Mouse (Mus musculus) myocyte (in vitro differentiated cells): Measurements from ENCODE around the gene Itga6. TPM values are rescaled to one million over a fixed set of nuclear protein-coding genes. Genes with fewer than 3 reads are reported as not detected.

Experiments used
- H3K27me3 ChIP-seq: one replicate; pipeline ENCODE4 v1.6.1; 2011; ENCODE audit not compliant: control insufficient read depth, insufficient read depth, insufficient read length
- H3K36me3 ChIP-seq: one replicate; pipeline ENCODE4 v1.6.1; 2011; ENCODE audit not compliant: control insufficient read depth, insufficient read depth
- H3K4me2 ChIP-seq: one replicate; pipeline ENCODE4 v1.6.1; 2011; ENCODE audit warnings: low read depth, control low read depth
- H3K4me3 ChIP-seq: one replicate; pipeline ENCODE4 v1.5.1; 2011; ENCODE audit warnings: mild to moderate bottlenecking, control low read depth, moderate library complexity
- H3K79me2 ChIP-seq: one replicate; pipeline ENCODE4 v1.6.1; 2011; ENCODE audit not compliant: control insufficient read depth, insufficient read depth
- H3ac ChIP-seq: one replicate; pipeline ENCODE4 v1.6.1; 2011; ENCODE audit not compliant: control insufficient read depth, insufficient read length
- CEBPB ChIP-seq: IDR thresholded peaks from 2 replicates; pipeline ENCODE4 v1.6.1; 2011; ENCODE audit warnings: mild to moderate bottlenecking, moderate library complexity; ENCODE audit not compliant: poor library complexity, insufficient read depth, severe bottlenecking
- E2F4 ChIP-seq: IDR thresholded peaks from one replicate; pipeline ENCODE4 v1.6.1; 2011; ENCODE audit warnings: mild to moderate bottlenecking, control low read depth, moderate library complexity; ENCODE audit not compliant: insufficient read depth
- MAX ChIP-seq: IDR thresholded peaks from one replicate; pipeline ENCODE4 v1.6.1; 2011; ENCODE audit warnings: low read depth, mild to moderate bottlenecking, control low read depth
- MYOD1 ChIP-seq, 3 experiments: IDR thresholded peaks; one replicate each; pipeline ENCODE4 v1.6.1; 2011; ENCODE audit warnings: control low read depth in 2 of 3, low read depth in 2 of 3, mild to moderate bottlenecking in 2 of 3, moderate library complexity in 1 of 3; ENCODE audit not compliant: insufficient read length in 2 of 3, control insufficient read depth in 1 of 3
- MYOG ChIP-seq, 3 experiments: IDR thresholded peaks; one replicate each; pipeline ENCODE4 v1.6.1; 2011; ENCODE audit warnings: control low read depth in 2 of 3, low read depth in 2 of 3, mild to moderate bottlenecking in 2 of 3; ENCODE audit not compliant: insufficient read length in 2 of 3, control insufficient read depth in 1 of 3, insufficient read depth in 1 of 3
- POLR2A ChIP-seq: IDR thresholded peaks from one replicate; pipeline ENCODE4 v1.6.1; 2011; ENCODE audit warnings: low read depth, mild to moderate bottlenecking, control low read depth, moderate library complexity; ENCODE audit not compliant: insufficient read length
- POLR2AphosphoS2 ChIP-seq: IDR thresholded peaks from one replicate; pipeline ENCODE4 v1.6.1; 2011; ENCODE audit warnings: low read depth, control low read depth; ENCODE audit not compliant: insufficient read length
- REST ChIP-seq: IDR thresholded peaks from one replicate; pipeline ENCODE4 v1.6.1; 2011; ENCODE audit warnings: mild to moderate bottlenecking, control low read depth, moderate library complexity; ENCODE audit not compliant: insufficient read depth, insufficient read length
- SRF ChIP-seq: IDR thresholded peaks from one replicate; pipeline ENCODE4 v1.6.1; 2011; ENCODE audit warnings: low read depth; ENCODE audit not compliant: control insufficient read depth, insufficient read length
- TCF12 ChIP-seq: IDR thresholded peaks from one replicate; pipeline ENCODE4 v1.6.1; 2011; ENCODE audit warnings: mild to moderate bottlenecking, control low read depth; ENCODE audit not compliant: poor library complexity, insufficient read depth, severe bottlenecking
- TCF3 ChIP-seq: IDR thresholded peaks from one replicate; pipeline ENCODE4 v1.6.1; 2011; ENCODE audit warnings: low read depth, control low read depth; ENCODE audit not compliant: insufficient read length
- USF1 ChIP-seq: IDR thresholded peaks from one replicate; pipeline ENCODE4 v1.6.1; 2011; ENCODE audit warnings: low read depth, mild to moderate bottlenecking, control low read depth, moderate library complexity
- polyA plus RNA-seq: library from polyadenylated mRNA; unstranded; fragments of >200 nt; fragmentation: generic; extraction: Trizol; gene quantifications from one replicate; pipeline ENCODE4 v1.2.1, GENCODE M21; 2012; ENCODE audit warnings: missing spikeins

The Itga6 gene
- polyA plus RNA-seq, 1 experiment: 50.4 TPM

DNA sequence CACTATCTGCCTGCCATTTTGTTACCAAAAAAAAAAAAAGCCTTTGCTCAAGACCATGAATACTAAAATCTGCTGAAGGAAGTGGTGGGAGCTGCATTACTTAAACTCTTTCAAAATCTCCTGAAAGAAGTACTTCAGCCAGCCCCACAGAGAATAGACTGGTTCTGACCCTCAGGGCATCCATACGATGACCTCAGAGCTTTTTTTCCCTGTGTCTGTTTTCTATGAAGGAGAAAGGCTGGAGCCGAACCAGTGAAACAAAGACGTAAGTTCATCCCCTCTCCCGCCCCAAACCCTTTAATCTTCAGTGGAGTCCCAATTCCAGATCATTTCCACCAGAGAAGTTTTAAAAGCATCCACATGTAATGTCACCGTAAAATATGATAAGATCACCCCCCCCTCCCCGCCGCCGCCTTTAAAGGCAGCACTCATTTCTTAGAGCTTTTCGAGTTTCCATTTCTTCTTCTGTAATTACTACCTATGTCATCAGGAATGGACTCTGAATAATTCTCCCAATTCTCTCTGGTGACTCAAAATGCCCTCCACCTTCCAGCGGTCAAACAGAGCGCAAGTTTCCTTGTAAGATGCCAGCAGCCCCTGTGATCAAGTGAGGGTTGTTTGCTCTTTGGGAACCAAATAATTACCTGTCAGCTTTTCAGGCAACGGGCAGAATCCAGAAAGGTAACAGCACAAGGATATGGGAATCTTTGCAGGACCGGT is 4.1 kb downstream of the Itga6 start:
- TF ChIP-seq REST (no peak), TCF3 (no peak), MAX (no peak), SRF (no peak), E2F4 (no peak), USF1 (no peak), MYOG (IDR thresholded peaks at IDR 0.05; ENCODE audit: control insufficient read depth in 1 of 3, insufficient read depth in 1 of 3, insufficient read length in 2 of 3, low read depth in 2 of 3) (no peak), TCF12 (no peak), POLR2AphosphoS2 (no peak)
- H3K36me3 ChIP-seq: no peaks in the 10 kb centered on the region
- no peaks in the 10 kb centered on the region for H3K79me2 ChIP-seq
- H3K4me3 ChIP-seq: no peak overlapping the region
- no peaks in the 10 kb centered on the region for H3K27me3 ChIP-seq
- H3ac ChIP-seq: no peak overlapping the region
- H3K4me2 ChIP-seq: no peak overlapping the region

- Histone ChIP-seq H3K27me3 (no peaks in the 10 kb centered on the region), H3K79me2 (no peaks in the 10 kb centered on the region), H3K4me2 (no peak overlapping the region), H3ac (no peak overlapping the region), H3K36me3 (no peaks in the 10 kb centered on the region), H3K4me3 (no peak overlapping the region)
- TF ChIP-seq CEBPB: no peak
- TF ChIP-seq MYOD1 (IDR thresholded peaks at IDR 0.05; ENCODE audit: control insufficient read depth in 1 of 3, insufficient read length in 2 of 3, low read depth in 2 of 3): no peak
- no peak for TF ChIP-seq MAX
- no peak for TF ChIP-seq SRF
- no peak for TF ChIP-seq POLR2A
- TF ChIP-seq TCF3: no peak
- TF ChIP-seq MYOG (IDR thresholded peaks at IDR 0.05; ENCODE audit: control insufficient read depth in 1 of 3, insufficient read depth in 1 of 3, insufficient read length in 2 of 3, low read depth in 2 of 3): no peak
- TF ChIP-seq E2F4: no peak
- TF ChIP-seq TCF12: no peak
- TF ChIP-seq USF1: no peak
- TF ChIP-seq POLR2AphosphoS2: no peak
- no peak for TF ChIP-seq REST
Observed at GRCm38 (mm10) chr2:71750087-71750453, 4.7 kb downstream of the Itga6 start.

DNA sequence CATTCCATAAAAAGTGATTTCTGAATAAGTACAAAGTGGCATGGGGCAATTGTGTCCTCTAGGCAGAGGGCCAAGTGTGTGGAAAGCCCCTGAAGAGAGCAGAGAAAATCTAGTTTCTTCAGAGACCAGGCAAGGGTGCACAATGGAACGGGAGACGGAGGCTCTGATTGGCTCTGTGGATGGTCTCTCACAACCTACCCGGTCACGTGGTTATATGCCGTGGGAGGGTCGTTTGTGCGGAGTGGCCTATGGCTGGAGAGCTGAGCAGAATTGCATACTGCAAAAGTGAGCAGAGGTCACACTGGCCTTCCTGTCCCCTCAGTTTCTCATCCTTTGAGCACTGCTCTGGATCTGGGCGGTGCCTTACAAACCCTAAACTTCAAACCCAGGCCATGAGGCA is 5.9 kb downstream of the Itga6 start:
- Histone ChIP-seq H3K79me2 (no peaks in the 10 kb centered on the region), H3K4me2 (no peak overlapping the region), H3K4me3 (no peak overlapping the region), H3K27me3 (no peaks in the 10 kb centered on the region), H3ac (no peak overlapping the region), H3K36me3 (no peaks in the 10 kb centered on the region)
- TF ChIP-seq POLR2AphosphoS2 (no peak), TCF3 (no peak), MAX (no peak), REST (no peak), POLR2A (no peak), CEBPB (no peak), E2F4 (no peak), MYOG (IDR thresholded peaks at IDR 0.05; ENCODE audit: control insufficient read depth in 1 of 3, insufficient read depth in 1 of 3, insufficient read length in 2 of 3, low read depth in 2 of 3) (no peak), MYOD1 (IDR thresholded peaks at IDR 0.05; ENCODE audit: control insufficient read depth in 1 of 3, insufficient read length in 2 of 3, low read depth in 2 of 3) (no peak), SRF (no peak), USF1 (no peak), TCF12 (no peak)

GRCm38 (mm10) chr2:71751863-71752262 is 6.4 kb downstream of the Itga6 start:
- TF ChIP-seq TCF3 (no peak), CEBPB (no peak), POLR2A (no peak), TCF12 (no peak), MAX (no peak), SRF (no peak), REST (no peak), USF1 (no peak), E2F4 (no peak)
- Histone ChIP-seq H3K79me2 (no peaks in the 10 kb centered on the region), H3K27me3 (no peaks in the 10 kb centered on the region), H3K4me2 (no peak overlapping the region), H3K36me3 (no peaks in the 10 kb centered on the region), H3K4me3 (no peak overlapping the region), H3ac (no peak overlapping the region)
